Mouse (Mus musculus): ENCODE results near the gene Tmem251. TPM values are rescaled to one million over a fixed set of nuclear protein-coding genes. Genes with fewer than 3 reads are reported as not detected.
A peak's percentile ranks its signal among the peaks of the same experiment; 100 is the strongest.

Tmem251 gene
- polyA plus RNA-seq, 1 experiment from 2014 or later = 11.9 TPM

DNA sequence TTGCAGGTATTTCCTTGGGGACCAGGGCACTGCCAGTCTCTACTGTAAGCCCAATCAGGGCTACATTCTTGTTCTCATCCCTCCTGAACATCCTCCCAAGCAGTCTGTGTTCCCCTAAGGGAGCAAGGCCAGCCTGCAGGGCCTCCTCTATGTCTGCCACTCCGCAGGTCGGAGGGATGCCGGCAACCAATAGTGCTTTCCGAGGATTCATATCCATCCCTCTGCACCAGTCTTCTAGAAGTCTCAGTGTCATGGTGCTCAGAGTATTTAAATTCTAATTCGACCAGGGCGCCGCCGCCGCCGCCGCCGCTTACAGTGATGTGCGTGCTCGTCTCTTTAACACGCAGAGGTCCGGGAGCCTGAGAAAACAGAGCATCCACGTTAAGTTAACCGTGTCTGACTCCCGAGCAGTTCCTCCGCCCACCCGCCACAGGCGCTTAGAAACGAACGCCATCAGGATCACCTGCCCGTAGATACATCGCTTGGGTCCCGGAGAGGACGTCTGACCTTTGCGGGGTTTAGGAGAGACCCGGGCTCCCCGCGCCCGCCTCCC lies 450 bp upstream of the Tmem251 start:
- peaks cover 2% of the 10 kb centered on the region; the same call in 1 of the 2 replicates for H3K36me3 ChIP-seq (ENCODE audit: control insufficient read depth, insufficient read depth)
- H3K9me3 ChIP-seq (ENCODE audit: control insufficient read depth, low read length) = no peaks in the 10 kb centered on the region
- peak; percentile 65 for ATAC-seq
- 0% methylated on average over 33 of the region's 33 CpGs for WGBS
- H3K9ac ChIP-seq (replicated peaks; ENCODE audit: low read depth, low read length) = peak overlapping the region; percentile 76
- peak overlapping the region; percentile 74 for H3K4me2 ChIP-seq (ENCODE audit: low read length)
- H3K27ac ChIP-seq (ENCODE audit: low read length) = peak overlapping the region; percentile 90
- H3K27me3 ChIP-seq (replicated peaks; ENCODE audit: control insufficient read depth, insufficient read depth, low read length) = no peaks in the 10 kb centered on the region
- H3K4me3 ChIP-seq (replicated peaks; ENCODE audit: low read length) = peak overlapping the region; percentile 83
- peaks cover 21% of the 10 kb centered on the region for H3K4me1 ChIP-seq (replicated peaks; ENCODE audit: control insufficient read depth, insufficient read depth, low read length)

DNA sequence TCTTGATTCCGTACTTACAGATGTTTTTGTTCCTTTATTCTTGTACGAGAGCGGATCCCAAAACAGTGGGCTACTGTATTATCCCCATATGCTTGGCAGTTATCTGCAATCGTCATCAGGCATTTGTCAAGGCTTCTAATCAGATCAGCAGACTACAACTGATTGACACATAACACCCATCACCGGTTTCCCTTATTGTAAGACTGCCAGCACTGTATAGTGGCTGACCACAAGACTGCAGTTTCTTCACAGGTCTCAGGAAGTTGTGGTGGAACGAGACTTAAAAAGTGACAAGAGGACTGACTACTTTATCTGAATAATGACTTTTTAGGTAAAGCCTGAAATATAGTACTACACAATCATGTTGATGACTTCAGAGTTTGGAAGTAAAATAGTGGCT lies 1.3 kb downstream of the Tmem251 start:
- WGBS = 47% methylated on average over 6 of the region's 6 CpGs
- H3K4me2 ChIP-seq (ENCODE audit: low read length) = peak overlapping the region; percentile 74; the same call in 1 of the 2 replicates
- H3K36me3 ChIP-seq (ENCODE audit: control insufficient read depth, insufficient read depth) = peaks cover 2% of the 10 kb centered on the region; the same call in 1 of the 2 replicates
- ATAC-seq = no peak
- no peaks in the 10 kb centered on the region for H3K9me3 ChIP-seq (ENCODE audit: control insufficient read depth, low read length)
- no peaks in the 10 kb centered on the region for H3K27me3 ChIP-seq (replicated peaks; ENCODE audit: control insufficient read depth, insufficient read depth, low read length)
- H3K4me3 ChIP-seq (replicated peaks; ENCODE audit: low read length) = no peak overlapping the region
- H3K4me1 ChIP-seq (replicated peaks; ENCODE audit: control insufficient read depth, insufficient read depth, low read length) = peaks cover 21% of the 10 kb centered on the region
- H3K27ac ChIP-seq (ENCODE audit: low read length) = no peak overlapping the region
- H3K9ac ChIP-seq (replicated peaks; ENCODE audit: low read depth, low read length) = no peak overlapping the region

GRCm38 (mm10) chr12:102748256-102748655 lies 4.7 kb downstream of the Tmem251 start:
- WGBS = 90% methylated on average over 3 of the region's 3 CpGs
- Histone ChIP-seq H3K36me3 (ENCODE audit: control insufficient read depth, insufficient read depth) (peaks cover 2% of the 10 kb centered on the region; the same call in 1 of the 2 replicates), H3K4me3 (replicated peaks; ENCODE audit: low read length) (no peak overlapping the region), H3K4me2 (ENCODE audit: low read length) (no peak overlapping the region), H3K27ac (ENCODE audit: low read length) (no peak overlapping the region), H3K4me1 (replicated peaks; ENCODE audit: control insufficient read depth, insufficient read depth, low read length) (peaks cover 10% of the 10 kb centered on the region), H3K9ac (replicated peaks; ENCODE audit: low read depth, low read length) (no peak overlapping the region), H3K27me3 (replicated peaks; ENCODE audit: control insufficient read depth, insufficient read depth, low read length) (no peaks in the 10 kb centered on the region), H3K9me3 (ENCODE audit: control insufficient read depth, low read length) (no peaks in the 10 kb centered on the region)
- no peak for ATAC-seq

- Histone ChIP-seq H3K4me1 (replicated peaks; ENCODE audit: control insufficient read depth, insufficient read depth, low read length) (peaks cover 27% of the 10 kb centered on the region), H3K27ac (ENCODE audit: low read length) (no peak overlapping the region), H3K27me3 (replicated peaks; ENCODE audit: control insufficient read depth, insufficient read depth, low read length) (no peaks in the 10 kb centered on the region), H3K4me2 (ENCODE audit: low read length) (peak overlapping the region; percentile 78), H3K36me3 (ENCODE audit: control insufficient read depth, insufficient read depth) (no peaks in the 10 kb centered on the region), H3K4me3 (replicated peaks; ENCODE audit: low read length) (peak overlapping the region; percentile 91), H3K9ac (replicated peaks; ENCODE audit: low read depth, low read length) (no peak overlapping the region), H3K9me3 (ENCODE audit: control insufficient read depth, low read length) (no peaks in the 10 kb centered on the region)
- WGBS = 85% methylated on average over 7 of the region's 7 CpGs
- ATAC-seq = no peak
Measured at GRCm38 (mm10) chr12:102756304-102756703, 12.7 kb downstream of the Tmem251 start.

DNA sequence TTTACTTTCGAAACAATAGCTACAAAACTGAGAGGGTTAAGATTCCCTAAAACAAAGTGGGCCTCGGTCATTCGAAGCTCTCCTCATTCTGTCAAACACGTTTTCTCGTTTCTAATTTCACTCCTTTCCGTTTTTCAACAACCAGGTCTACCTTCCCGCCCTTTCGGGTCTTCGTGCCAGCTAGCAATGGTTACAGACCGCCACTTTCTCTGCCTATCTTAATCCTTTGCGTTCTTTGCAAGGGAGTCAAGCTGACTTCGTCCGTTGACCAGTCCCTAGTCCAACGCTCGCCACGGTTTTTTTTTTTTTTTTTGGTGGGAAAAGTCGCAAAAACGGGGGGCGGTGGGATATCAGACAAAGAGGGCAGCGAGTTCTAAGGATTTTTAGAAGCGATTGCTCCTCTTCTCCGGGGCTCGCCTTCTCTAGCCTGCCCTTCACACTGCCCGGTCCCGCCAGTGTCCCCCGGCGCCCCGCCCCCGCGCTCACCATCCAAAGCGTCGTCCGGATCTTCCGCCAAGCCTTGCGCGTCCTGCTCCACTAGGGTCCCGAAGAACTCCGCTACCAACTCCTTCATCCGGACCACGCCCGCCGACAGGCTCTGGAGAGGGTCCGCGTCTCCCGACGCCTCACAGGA lies 13.6 kb downstream of the Tmem251 start:
- Histone ChIP-seq H3K27me3 (replicated peaks; ENCODE audit: control insufficient read depth, insufficient read depth, low read length) (no peaks in the 10 kb centered on the region), H3K4me3 (replicated peaks; ENCODE audit: low read length) (peak overlapping the region; percentile 91), H3K4me2 (ENCODE audit: low read length) (peak overlapping the region; percentile 78), H3K27ac (ENCODE audit: low read length) (peak overlapping the region; percentile 89), H3K36me3 (ENCODE audit: control insufficient read depth, insufficient read depth) (0 out of 2 replicates have a peak, but pooled peaks cover under 1% of the 10 kb centered on the region), H3K4me1 (replicated peaks; ENCODE audit: control insufficient read depth, insufficient read depth, low read length) (peaks cover 27% of the 10 kb centered on the region), H3K9ac (replicated peaks; ENCODE audit: low read depth, low read length) (peak overlapping the region; percentile 74), H3K9me3 (ENCODE audit: control insufficient read depth, low read length) (no peaks in the 10 kb centered on the region)
- no peak; the same call in 1 of the 2 replicates for ATAC-seq
- WGBS = 1% methylated on average over 46 of the region's 46 CpGs

GRCm38 (mm10) chr12:102757689-102758402 lies 14.3 kb downstream of the Tmem251 start, which contains the start of the genes Gm28051, Gon7 and Ubr7:
TSS of gene Gm28051 (minus strand) at chr12:102757765.
TSS of gene Gon7 (minus strand) at chr12:102757803.
TSS of gene Ubr7 (plus strand) at chr12:102757967.
- peak; percentile 98 for ATAC-seq
- peaks cover 27% of the 10 kb centered on the region for H3K4me1 ChIP-seq (replicated peaks; ENCODE audit: control insufficient read depth, insufficient read depth, low read length)
- peak within 1 kb of the TSS; percentile 89 for H3K27ac ChIP-seq (ENCODE audit: low read length)
- H3K27me3 ChIP-seq (replicated peaks; ENCODE audit: control insufficient read depth, insufficient read depth, low read length) = no peaks in the 10 kb centered on the region
- peaks cover 5% of the 10 kb centered on the region; the same call in 1 of the 2 replicates for H3K36me3 ChIP-seq (ENCODE audit: control insufficient read depth, insufficient read depth)
- peak within 1 kb of the TSS; percentile 98 for H3K4me2 ChIP-seq (ENCODE audit: low read length)
- peak within 1 kb of the TSS; percentile 91 for H3K4me3 ChIP-seq (replicated peaks; ENCODE audit: low read length)
- WGBS = under 1% methylated on average over 69 of the region's 73 CpGs
- H3K9ac ChIP-seq (replicated peaks; ENCODE audit: low read depth, low read length) = peak within 1 kb of the TSS; percentile 80
- no peaks in the 10 kb centered on the region for H3K9me3 ChIP-seq (ENCODE audit: control insufficient read depth, low read length)

- H3K9ac ChIP-seq (replicated peaks; ENCODE audit: low read depth, low read length) = peak within 1 kb of the TSS; percentile 80
- WGBS = 0% methylated on average over 10 of the region's 10 CpGs
- H3K4me1 ChIP-seq (replicated peaks; ENCODE audit: control insufficient read depth, insufficient read depth, low read length) = peaks cover 27% of the 10 kb centered on the region
- H3K36me3 ChIP-seq (ENCODE audit: control insufficient read depth, insufficient read depth) = peaks cover 5% of the 10 kb centered on the region; the same call in 1 of the 2 replicates
- H3K9me3 ChIP-seq (ENCODE audit: control insufficient read depth, low read length) = no peaks in the 10 kb centered on the region
- H3K4me2 ChIP-seq (ENCODE audit: low read length) = peak within 1 kb of the TSS; percentile 98
- no peaks in the 10 kb centered on the region for H3K27me3 ChIP-seq (replicated peaks; ENCODE audit: control insufficient read depth, insufficient read depth, low read length)
- H3K4me3 ChIP-seq (replicated peaks; ENCODE audit: low read length) = peak within 1 kb of the TSS; percentile 91
- peak within 1 kb of the TSS; percentile 89 for H3K27ac ChIP-seq (ENCODE audit: low read length)
- ATAC-seq = no peak
Measured at GRCm38 (mm10) chr12:102758403-102758756, 14.8 kb downstream of the Tmem251 start, which contains the start of gene Gm20604. TSS of gene Gm20604 (minus strand) at chr12:102758672.

DNA sequence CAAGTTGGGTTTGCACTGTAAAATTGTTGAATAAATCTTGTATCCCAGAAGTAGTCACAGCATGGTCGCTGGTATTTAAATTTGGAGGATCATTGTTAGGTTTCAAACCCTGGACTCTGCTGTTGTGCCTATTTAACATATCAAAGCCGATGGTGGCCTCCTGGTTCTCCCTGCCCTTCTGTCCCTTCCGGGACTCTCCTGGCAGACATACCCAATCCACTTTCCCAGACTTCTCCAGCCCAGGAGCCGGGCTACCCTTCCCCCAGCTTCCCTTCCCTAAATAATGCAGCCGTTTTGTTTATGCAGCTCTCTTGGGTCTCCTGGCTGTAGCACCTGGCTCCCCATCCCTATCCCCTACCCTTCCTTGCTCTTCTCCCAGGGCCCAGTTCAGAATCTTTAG lies 15.4 kb downstream of the Tmem251 start:
- Histone ChIP-seq H3K27me3 (replicated peaks; ENCODE audit: control insufficient read depth, insufficient read depth, low read length) (no peaks in the 10 kb centered on the region), H3K9me3 (ENCODE audit: control insufficient read depth, low read length) (no peaks in the 10 kb centered on the region), H3K36me3 (ENCODE audit: control insufficient read depth, insufficient read depth) (peaks cover 8% of the 10 kb centered on the region), H3K27ac (ENCODE audit: low read length) (no peak overlapping the region), H3K4me3 (replicated peaks; ENCODE audit: low read length) (peak overlapping the region; percentile 91), H3K4me2 (ENCODE audit: low read length) (peak overlapping the region; percentile 98), H3K9ac (replicated peaks; ENCODE audit: low read depth, low read length) (peak overlapping the region; percentile 80), H3K4me1 (replicated peaks; ENCODE audit: control insufficient read depth, insufficient read depth, low read length) (peaks cover 27% of the 10 kb centered on the region)
- 1% methylated on average over 5 of the region's 5 CpGs for WGBS
- ATAC-seq = no peak

DNA sequence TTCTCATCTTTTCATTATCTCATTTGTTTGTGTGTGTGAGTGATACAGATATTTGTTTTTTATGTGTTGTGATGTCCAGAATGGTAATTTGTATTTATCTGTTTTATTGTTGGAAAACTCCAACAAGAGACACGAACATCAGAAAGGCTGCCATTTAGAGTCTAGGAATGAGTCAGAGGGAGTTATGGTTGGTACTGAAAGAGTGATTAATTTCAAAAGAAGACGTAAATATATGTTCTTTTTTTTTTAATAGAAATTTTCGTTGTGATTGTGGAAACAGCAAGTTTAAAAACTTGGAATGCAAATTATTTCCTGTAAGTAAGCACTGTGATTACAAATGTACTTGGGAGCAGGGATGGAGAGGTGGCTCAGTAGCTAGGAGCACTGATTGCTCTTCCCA lies 18.1 kb downstream of the Tmem251 start:
- H3K9me3 ChIP-seq (ENCODE audit: control insufficient read depth, low read length) = no peaks in the 10 kb centered on the region
- WGBS = 90% methylated on average over 3 of the region's 3 CpGs
- peaks cover 21% of the 10 kb centered on the region for H3K36me3 ChIP-seq (ENCODE audit: control insufficient read depth, insufficient read depth)
- H3K9ac ChIP-seq (replicated peaks; ENCODE audit: low read depth, low read length) = no peak overlapping the region
- peaks cover 17% of the 10 kb centered on the region for H3K4me1 ChIP-seq (replicated peaks; ENCODE audit: control insufficient read depth, insufficient read depth, low read length)
- no peak for ATAC-seq
- H3K27me3 ChIP-seq (replicated peaks; ENCODE audit: control insufficient read depth, insufficient read depth, low read length) = no peaks in the 10 kb centered on the region
- H3K4me3 ChIP-seq (replicated peaks; ENCODE audit: low read length) = no peak overlapping the region
- H3K4me2 ChIP-seq (ENCODE audit: low read length) = no peak overlapping the region
- no peak overlapping the region for H3K27ac ChIP-seq (ENCODE audit: low read length)
